Mouse (Mus musculus): Measurements from ENCODE around the gene Nol7. TPM values are rescaled to one million over a fixed set of nuclear protein-coding genes. Genes with fewer than 3 reads are reported as not detected.

Gene Nol7
- total RNA-seq, 1 experiment: 122 TPM

DNA sequence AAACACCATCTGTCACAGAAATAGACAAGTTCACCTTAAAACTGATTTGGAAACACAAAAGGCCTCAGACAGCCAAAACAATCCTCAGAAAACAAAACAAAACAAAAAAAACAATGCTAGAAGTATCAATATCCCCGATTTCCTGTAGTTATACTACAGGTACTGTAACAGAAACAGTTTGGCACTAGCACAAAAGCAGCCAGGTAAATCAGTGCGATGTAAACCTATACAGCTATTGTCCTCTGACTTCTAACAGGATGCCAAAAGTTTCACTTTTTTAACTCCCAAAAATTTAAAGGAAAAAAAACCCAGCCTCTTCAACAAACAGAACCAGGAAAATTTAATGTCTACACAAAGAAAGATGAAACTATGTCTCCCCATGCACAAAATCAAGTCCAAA lies 54.0 kb downstream of the Nol7 start:
- Histone ChIP-seq H3K9me3 (ENCODE audit: control insufficient read depth, insufficient read depth, low read depth, low read length) (no peaks in the 10 kb centered on the region), H3K4me1 (ENCODE audit: control insufficient read depth in 2 of 2, insufficient read depth in 2 of 2, low read length in 2 of 2, poor library complexity in 1 of 2) (0 out of 4 replicates have a peak, but pooled peaks cover 0 to 3% of the 10 kb centered on the region in 2 experiments), H3K9ac (ENCODE audit: insufficient read depth, low read depth, low read length, poor library complexity, severe bottlenecking) (no peak overlapping the region), H3K36me3 (ENCODE audit: control insufficient read depth, insufficient read depth, low read length, poor library complexity, severe bottlenecking) (no peaks in the 10 kb centered on the region), H3K4me3 (ENCODE audit: insufficient read depth in 1 of 2, low read depth in 1 of 2, low read length in 2 of 2, poor library complexity in 1 of 2, severe bottlenecking in 1 of 2) (no peak overlapping the region), H3K27ac (ENCODE audit: insufficient read depth, low read depth, low read length, poor library complexity, severe bottlenecking) (no peak overlapping the region)
- in situ Hi-C loops (cut with MboI; ENCODE audit: low sequenced_read_pairs in 2 of 2, unreplicated experiment in 2 of 2): no loop called here
- TF ChIP-seq ZC3H11A (IDR thresholded peaks at IDR 0.05; ENCODE audit: borderline replicate concordance, low read depth, low read length) (no peak), MAFK (IDR thresholded peaks at IDR 0.05; ENCODE audit: insufficient read depth, low read depth, low read length) (no peak), HCFC1 (IDR thresholded peaks at IDR 0.05; ENCODE audit: borderline replicate concordance, insufficient read depth, low read length) (no peak), ZNF384 (IDR thresholded peaks at IDR 0.05; ENCODE audit: low read depth, low read length) (no peak), CHD2 (IDR thresholded peaks at IDR 0.05; ENCODE audit: low read depth, low read length) (no peak)
- no peak for DNase-seq (ENCODE audit: low read depth, low spot score)

DNA sequence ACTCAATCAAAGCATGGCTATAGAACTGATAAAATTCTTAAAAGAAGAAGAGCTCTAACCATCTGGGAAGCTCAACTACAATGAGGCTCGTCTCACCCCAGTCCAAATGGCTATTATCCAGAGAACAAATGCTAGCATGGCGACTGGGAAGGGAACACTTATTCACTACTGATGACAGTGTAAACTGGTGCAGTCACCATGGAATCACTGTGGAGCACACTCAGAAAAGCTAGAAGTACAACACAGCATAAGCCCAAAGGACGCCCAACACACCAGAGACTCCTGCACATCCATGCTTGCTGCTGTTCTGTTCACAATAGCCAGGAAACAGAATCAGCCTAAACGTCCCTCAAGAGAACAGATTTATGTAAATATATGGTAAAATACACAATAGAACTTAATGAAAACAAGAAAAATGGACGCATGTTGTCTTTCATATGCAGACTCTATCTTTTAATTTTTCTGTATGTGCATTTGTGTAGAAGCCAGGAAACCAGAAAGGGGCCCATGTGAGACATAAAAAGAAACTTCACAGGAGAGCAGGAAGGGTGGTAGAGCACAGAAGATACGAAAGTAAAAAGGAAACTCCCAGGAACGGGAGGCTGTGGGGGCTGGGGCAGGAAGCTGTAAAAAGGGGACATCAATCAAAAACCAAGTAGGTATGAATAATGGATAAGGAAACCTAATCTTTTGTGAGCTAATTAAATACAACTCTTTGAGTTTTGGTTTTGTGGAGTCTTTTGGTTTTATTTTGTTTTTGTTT lies 54.8 kb downstream of the Nol7 start:
- in situ Hi-C loops (cut with MboI; ENCODE audit: low sequenced_read_pairs in 2 of 2, unreplicated experiment in 2 of 2): no loop called here
- no peak for DNase-seq (ENCODE audit: low read depth, low spot score)

DNA sequence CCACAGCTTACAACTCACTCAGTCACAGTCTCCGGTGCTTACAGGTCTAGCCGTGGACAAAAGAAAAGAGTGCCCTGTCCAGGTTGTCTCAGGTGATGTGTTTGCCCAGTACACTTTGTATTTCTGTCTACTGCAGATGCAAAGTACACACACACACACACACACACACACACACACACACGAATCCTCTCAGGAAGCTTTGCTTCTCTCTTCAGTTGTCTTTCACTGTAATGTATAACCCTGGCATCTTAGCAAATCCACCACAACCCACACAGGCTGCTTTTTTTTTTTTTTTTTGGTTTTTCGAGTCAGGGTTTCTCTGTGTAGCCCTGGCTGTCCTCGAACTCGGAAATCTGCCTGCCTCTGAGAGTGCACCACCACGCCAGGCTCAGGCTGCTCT lies 56.2 kb downstream of the Nol7 start:
- TF ChIP-seq CHD2 (IDR thresholded peaks at IDR 0.05; ENCODE audit: low read depth, low read length) (no peak), ZC3H11A (IDR thresholded peaks at IDR 0.05; ENCODE audit: borderline replicate concordance, low read depth, low read length) (no peak), HCFC1 (IDR thresholded peaks at IDR 0.05; ENCODE audit: borderline replicate concordance, insufficient read depth, low read length) (no peak), ZNF384 (IDR thresholded peaks at IDR 0.05; ENCODE audit: low read depth, low read length) (no peak), MAFK (IDR thresholded peaks at IDR 0.05; ENCODE audit: insufficient read depth, low read depth, low read length) (no peak)
- no peak overlapping the region for H3K27ac ChIP-seq (ENCODE audit: insufficient read depth, low read depth, low read length, poor library complexity, severe bottlenecking)
- no peak overlapping the region for H3K9ac ChIP-seq (ENCODE audit: insufficient read depth, low read depth, low read length, poor library complexity, severe bottlenecking)
- H3K36me3 ChIP-seq (ENCODE audit: control insufficient read depth, insufficient read depth, low read length, poor library complexity, severe bottlenecking): no peaks in the 10 kb centered on the region
- H3K4me1 ChIP-seq (ENCODE audit: control insufficient read depth in 2 of 2, insufficient read depth in 2 of 2, low read length in 2 of 2, poor library complexity in 1 of 2): 0 out of 4 replicates have a peak, but pooled peaks cover 0 to 3% of the 10 kb centered on the region in 2 experiments
- no peaks in the 10 kb centered on the region for H3K9me3 ChIP-seq (ENCODE audit: control insufficient read depth, insufficient read depth, low read depth, low read length)
- in situ Hi-C loops (cut with MboI; ENCODE audit: low sequenced_read_pairs in 2 of 2, unreplicated experiment in 2 of 2): no loop called here
- no peak for DNase-seq (ENCODE audit: low read depth, low spot score)
- H3K4me3 ChIP-seq (ENCODE audit: insufficient read depth in 1 of 2, low read depth in 1 of 2, low read length in 2 of 2, poor library complexity in 1 of 2, severe bottlenecking in 1 of 2): no peak overlapping the region

More for the DNA sequence above, 54.8 kb downstream of the Nol7 start:
- no peak overlapping the region for H3K27ac ChIP-seq (ENCODE audit: insufficient read depth, low read depth, low read length, poor library complexity, severe bottlenecking)
- no peak overlapping the region for H3K4me3 ChIP-seq (ENCODE audit: insufficient read depth in 1 of 2, low read depth in 1 of 2, low read length in 2 of 2, poor library complexity in 1 of 2, severe bottlenecking in 1 of 2)
- no peaks in the 10 kb centered on the region for H3K9me3 ChIP-seq (ENCODE audit: control insufficient read depth, insufficient read depth, low read depth, low read length)
- no peak for TF ChIP-seq HCFC1 (IDR thresholded peaks at IDR 0.05; ENCODE audit: borderline replicate concordance, insufficient read depth, low read length)
- TF ChIP-seq ZNF384 (IDR thresholded peaks at IDR 0.05; ENCODE audit: low read depth, low read length): no peak
- TF ChIP-seq CHD2 (IDR thresholded peaks at IDR 0.05; ENCODE audit: low read depth, low read length): no peak
- no peak for TF ChIP-seq ZC3H11A (IDR thresholded peaks at IDR 0.05; ENCODE audit: borderline replicate concordance, low read depth, low read length)
- no peak for TF ChIP-seq MAFK (IDR thresholded peaks at IDR 0.05; ENCODE audit: insufficient read depth, low read depth, low read length)
- H3K36me3 ChIP-seq (ENCODE audit: control insufficient read depth, insufficient read depth, low read length, poor library complexity, severe bottlenecking): no peaks in the 10 kb centered on the region
- H3K4me1 ChIP-seq (ENCODE audit: control insufficient read depth in 2 of 2, insufficient read depth in 2 of 2, low read length in 2 of 2, poor library complexity in 1 of 2): 0 out of 4 replicates have a peak, but pooled peaks cover 0 to 3% of the 10 kb centered on the region in 2 experiments
- no peak overlapping the region for H3K9ac ChIP-seq (ENCODE audit: insufficient read depth, low read depth, low read length, poor library complexity, severe bottlenecking)

Other genes with a start within 250 kb of the Nol7 start
- gene Tbc1d7, start 226.9 kb upstream of the Nol7 start, total RNA-seq (2012; rRNA removed): 11.3 and 11.7 TPM in 2 replicates
- gene Gfod1, start 94.2 kb upstream of the Nol7 start, total RNA-seq (2012; rRNA removed): 4.8 and 6.3 TPM in 2 replicates
- gene Sirt5, start 32.9 kb upstream of the Nol7 start, total RNA-seq (2012; rRNA removed): 8.5 and 8.6 TPM in 2 replicates
- gene Ranbp9, start 82.9 kb downstream of the Nol7 start, total RNA-seq (2012; rRNA removed): 22.0 and 27.8 TPM in 2 replicates
- gene Mcur1, start 161.8 kb downstream of the Nol7 start, total RNA-seq (2012; rRNA removed): 2.0 and 2.5 TPM in 2 replicates
- 0.05 and 0.22 TPM in 2 replicates for gene Rnf182, start 217.3 kb downstream of the Nol7 start, total RNA-seq (2012; rRNA removed)